Mouse (Mus musculus) bone marrow macrophage, adult 2 months (primary cell): ENCODE results near the gene Rab6a.

Source experiments
- CTCF ChIP-seq: IDR thresholded peaks from 2 replicates; pipeline ENCODE4 v1.5.1; 2012; ENCODE audit warnings: low read depth, mild to moderate bottlenecking, low read length, moderate library complexity
- POLR2A ChIP-seq: IDR thresholded peaks from 2 replicates; pipeline ENCODE4 v1.6.1; 2012; ENCODE audit warnings: mild to moderate bottlenecking, low read depth, low read length, borderline replicate concordance

- TF ChIP-seq CTCF: no peak
- no peak for TF ChIP-seq POLR2A
Measured at GRCm38 (mm10) chr7:100651011-100651410, 43.8 kb downstream of the Rab6a start.
